Mouse (Mus musculus): Measurements from ENCODE around the gene Ltbp1. TPM values are rescaled to one million over a fixed set of nuclear protein-coding genes. Genes with fewer than 3 reads are reported as not detected.

The Ltbp1 gene
- polyA plus RNA-seq, 1 experiment from 2014 or later, result 78.6 TPM

- Histone ChIP-seq H3K9ac (no peak overlapping the region), H3K4me3 (no peak overlapping the region), H3K4me1 (no peaks in the 10 kb centered on the region), H3K4me2 (no peak overlapping the region), H3K9me3 (no peaks in the 10 kb centered on the region), H3K27me3 (no peaks in the 10 kb centered on the region), H3K27ac (no peak overlapping the region), H3K36me3 (no peaks in the 10 kb centered on the region)
- whole genome bisulfite sequencing, result 88% methylated on average over 2 of the region's 2 CpGs
- ATAC-seq (ENCODE audit: insufficient number of reproducible peaks, low FRiP score, low TSS enrichment, low read depth), result no peak
Observed at GRCm38 (mm10) chr17:75196952-75197351, 191.6 kb downstream of the Ltbp1 start.

GRCm38 (mm10) chr17:75198767-75199166, 193.4 kb downstream of the Ltbp1 start:
- H3K27me3 ChIP-seq, result no peaks in the 10 kb centered on the region
- no peak overlapping the region for H3K4me2 ChIP-seq
- H3K27ac ChIP-seq, result no peak overlapping the region
- H3K36me3 ChIP-seq, result no peaks in the 10 kb centered on the region
- no peak overlapping the region for H3K4me3 ChIP-seq
- H3K9me3 ChIP-seq, result no peaks in the 10 kb centered on the region
- no peaks in the 10 kb centered on the region for H3K4me1 ChIP-seq
- H3K9ac ChIP-seq, result no peak overlapping the region
- WGBS, result 86% methylated on average over 2 of the region's 2 CpGs
- ATAC-seq (ENCODE audit: insufficient number of reproducible peaks, low FRiP score, low TSS enrichment, low read depth), result no peak

GRCm38 (mm10) chr17:75199694-75200093, 194.3 kb downstream of the Ltbp1 start:
- Histone ChIP-seq H3K4me3 (no peak overlapping the region), H3K27ac (no peak overlapping the region), H3K36me3 (no peaks in the 10 kb centered on the region), H3K4me2 (no peak overlapping the region), H3K9ac (no peak overlapping the region), H3K4me1 (no peaks in the 10 kb centered on the region), H3K9me3 (no peaks in the 10 kb centered on the region), H3K27me3 (no peaks in the 10 kb centered on the region)
- WGBS, result 81% methylated on average over 9 of the region's 9 CpGs
- ATAC-seq (ENCODE audit: insufficient number of reproducible peaks, low FRiP score, low TSS enrichment, low read depth), result no peak

- Histone ChIP-seq H3K9ac (no peak overlapping the region), H3K4me2 (no peak overlapping the region), H3K9me3 (no peaks in the 10 kb centered on the region), H3K27me3 (no peaks in the 10 kb centered on the region), H3K27ac (no peak overlapping the region), H3K36me3 (no peaks in the 10 kb centered on the region), H3K4me1 (peaks cover 3% of the 10 kb centered on the region; the same call in 1 of the 2 replicates), H3K4me3 (no peak overlapping the region)
- WGBS, result 56% methylated on average over 3 of the region's 3 CpGs
- ATAC-seq (ENCODE audit: insufficient number of reproducible peaks, low FRiP score, low TSS enrichment, low read depth), result no peak
Observed at GRCm38 (mm10) chr17:75202314-75202713, 196.9 kb downstream of the Ltbp1 start.

GRCm38 (mm10) chr17:75204065-75204464, 198.7 kb downstream of the Ltbp1 start:
- H3K27ac ChIP-seq, result no peak overlapping the region
- 87% methylated on average over 1 of the region's 1 CpGs for WGBS
- no peaks in the 10 kb centered on the region for H3K9me3 ChIP-seq

GRCm38 (mm10) chr17:75206281-75206680, 200.9 kb downstream of the Ltbp1 start:
- no peak overlapping the region for H3K4me2 ChIP-seq
- no peak overlapping the region for H3K9ac ChIP-seq
- no peak for ATAC-seq (ENCODE audit: insufficient number of reproducible peaks, low FRiP score, low TSS enrichment, low read depth)
- H3K27me3 ChIP-seq, result no peaks in the 10 kb centered on the region
- WGBS, result 40% methylated on average over 3 of the region's 3 CpGs
- H3K27ac ChIP-seq, result no peak overlapping the region
- no peak overlapping the region for H3K4me3 ChIP-seq
- no peaks in the 10 kb centered on the region for H3K36me3 ChIP-seq
- H3K4me1 ChIP-seq, result peaks cover 3% of the 10 kb centered on the region; the same call in 1 of the 2 replicates
- H3K9me3 ChIP-seq, result no peaks in the 10 kb centered on the region

More at GRCm38 (mm10) chr17:75204065-75204464, 198.7 kb downstream of the Ltbp1 start:
- Histone ChIP-seq H3K4me2 (no peak overlapping the region), H3K4me3 (no peak overlapping the region), H3K9ac (no peak overlapping the region), H3K27me3 (no peaks in the 10 kb centered on the region), H3K36me3 (no peaks in the 10 kb centered on the region), H3K4me1 (peaks cover 3% of the 10 kb centered on the region; the same call in 1 of the 2 replicates)
- no peak for ATAC-seq (ENCODE audit: insufficient number of reproducible peaks, low FRiP score, low TSS enrichment, low read depth)

- 36% methylated on average over 7 of the region's 7 CpGs for WGBS
- peaks cover 3% of the 10 kb centered on the region; the same call in 1 of the 2 replicates for H3K4me1 ChIP-seq
Observed at GRCm38 (mm10) chr17:75208164-75208698, 202.9 kb downstream of the Ltbp1 start.

GRCm38 (mm10) chr17:75210526-75210925, 205.2 kb downstream of the Ltbp1 start:
- H3K4me2 ChIP-seq, result no peak overlapping the region
- H3K27me3 ChIP-seq, result no peaks in the 10 kb centered on the region
- no peak overlapping the region for H3K4me3 ChIP-seq
- peaks cover under 1% of the 10 kb centered on the region; the same call in 1 of the 2 replicates for H3K4me1 ChIP-seq
- WGBS, result 77% methylated on average over 4 of the region's 4 CpGs
- no peak overlapping the region for H3K27ac ChIP-seq
- H3K9me3 ChIP-seq, result no peaks in the 10 kb centered on the region
- H3K36me3 ChIP-seq, result no peaks in the 10 kb centered on the region
- ATAC-seq (ENCODE audit: insufficient number of reproducible peaks, low FRiP score, low TSS enrichment, low read depth), result no peak
- no peak overlapping the region for H3K9ac ChIP-seq

More at GRCm38 (mm10) chr17:75208164-75208698, 202.9 kb downstream of the Ltbp1 start:
- Histone ChIP-seq H3K27me3 (no peaks in the 10 kb centered on the region), H3K9ac (no peak overlapping the region), H3K27ac (no peak overlapping the region), H3K4me3 (no peak overlapping the region), H3K36me3 (no peaks in the 10 kb centered on the region), H3K4me2 (no peak overlapping the region), H3K9me3 (no peaks in the 10 kb centered on the region)
- no peak for ATAC-seq (ENCODE audit: insufficient number of reproducible peaks, low FRiP score, low TSS enrichment, low read depth)

- no peak overlapping the region for H3K9ac ChIP-seq
- H3K4me1 ChIP-seq, result no peaks in the 10 kb centered on the region
- no peaks in the 10 kb centered on the region for H3K36me3 ChIP-seq
- no peak overlapping the region for H3K4me2 ChIP-seq
- WGBS, result 89% methylated on average over 2 of the region's 2 CpGs
- H3K27ac ChIP-seq, result no peak overlapping the region
- H3K9me3 ChIP-seq, result no peaks in the 10 kb centered on the region
- H3K27me3 ChIP-seq, result no peaks in the 10 kb centered on the region
- H3K4me3 ChIP-seq, result no peak overlapping the region
- ATAC-seq (ENCODE audit: insufficient number of reproducible peaks, low FRiP score, low TSS enrichment, low read depth), result no peak
Observed at GRCm38 (mm10) chr17:75216362-75216761, 211.0 kb downstream of the Ltbp1 start.

GRCm38 (mm10) chr17:75218700-75219099, 213.3 kb downstream of the Ltbp1 start:
- Histone ChIP-seq H3K27me3 (no peaks in the 10 kb centered on the region), H3K27ac (no peak overlapping the region), H3K9me3 (no peaks in the 10 kb centered on the region), H3K4me3 (no peak overlapping the region), H3K4me1 (no peaks in the 10 kb centered on the region), H3K4me2 (no peak overlapping the region), H3K36me3 (no peaks in the 10 kb centered on the region), H3K9ac (no peak overlapping the region)
- no peak for ATAC-seq (ENCODE audit: insufficient number of reproducible peaks, low FRiP score, low TSS enrichment, low read depth)
- 86% methylated on average over 6 of the region's 6 CpGs for whole genome bisulfite sequencing

GRCm38 (mm10) chr17:75228321-75228720, 223.0 kb downstream of the Ltbp1 start:
- Histone ChIP-seq H3K36me3 (peaks cover 15% of the 10 kb centered on the region), H3K4me1 (no peaks in the 10 kb centered on the region), H3K9ac (no peak overlapping the region), H3K4me2 (no peak overlapping the region), H3K9me3 (no peaks in the 10 kb centered on the region), H3K27ac (no peak overlapping the region), H3K27me3 (no peaks in the 10 kb centered on the region), H3K4me3 (no peak overlapping the region)
- ATAC-seq (ENCODE audit: insufficient number of reproducible peaks, low FRiP score, low TSS enrichment, low read depth), result no peak
- 81% methylated on average over 3 of the region's 3 CpGs for WGBS

- Histone ChIP-seq H3K27me3 (no peaks in the 10 kb centered on the region), H3K9me3 (no peaks in the 10 kb centered on the region), H3K4me1 (peaks cover 9% of the 10 kb centered on the region), H3K4me2 (no peak overlapping the region), H3K9ac (no peak overlapping the region), H3K4me3 (no peak overlapping the region), H3K27ac (no peak overlapping the region), H3K36me3 (no peaks in the 10 kb centered on the region)
- ATAC-seq (ENCODE audit: insufficient number of reproducible peaks, low FRiP score, low TSS enrichment, low read depth), result no peak
- 66% methylated on average over 2 of the region's 2 CpGs for WGBS
Observed at GRCm38 (mm10) chr17:75233206-75233605, 227.8 kb downstream of the Ltbp1 start.

- Histone ChIP-seq H3K9ac (no peak overlapping the region), H3K27ac (no peak overlapping the region), H3K36me3 (no peaks in the 10 kb centered on the region), H3K9me3 (no peaks in the 10 kb centered on the region), H3K27me3 (no peaks in the 10 kb centered on the region), H3K4me1 (peaks cover 9% of the 10 kb centered on the region), H3K4me2 (no peak overlapping the region), H3K4me3 (no peak overlapping the region)
- no peak for ATAC-seq (ENCODE audit: insufficient number of reproducible peaks, low FRiP score, low TSS enrichment, low read depth)
- WGBS, result 87% methylated on average over 4 of the region's 4 CpGs
Observed at GRCm38 (mm10) chr17:75233923-75234322, 228.6 kb downstream of the Ltbp1 start.
